Mouse (Mus musculus) CH12.LX (cell line): Measurements from ENCODE around the gene Cep170. TPM values are rescaled to one million over a fixed set of nuclear protein-coding genes. Genes with fewer than 3 reads are reported as not detected.

ENCODE experiments used
- DNase-seq: peaks from one replicate; pipeline ENCODE4 v3.0.0-alpha.2; 2013; ENCODE audit errors: extremely low read depth
- H3K27ac ChIP-seq: 2 replicates; pipeline ENCODE4 v1.5.1; 2012; ENCODE audit warnings: low read depth, mild to moderate bottlenecking, control low read depth, moderate library complexity; ENCODE audit not compliant: insufficient read depth
- H3K27me3 ChIP-seq: replicated peaks from 2 replicates; pipeline ENCODE3; 2012; ENCODE audit warnings: inconsistent platforms
- H3K36me3 ChIP-seq, 2 experiments: replicated peaks in 1 of 2; 2 replicates each; pipeline versions ENCODE3 to v1.6.1; 2012; ENCODE audit warnings: inconsistent platforms in 1 of 2, low read length in 1 of 2, mild to moderate bottlenecking in 1 of 2, mixed read lengths in 1 of 2, moderate library complexity in 1 of 2; ENCODE audit not compliant: control insufficient read depth in 1 of 2, insufficient read depth in 1 of 2
- H3K4me1 ChIP-seq, 2 experiments: 2 replicates each; pipeline ENCODE4 v1.6.1; 2012; ENCODE audit warnings: inconsistent platforms in 1 of 2, moderate library complexity in 1 of 2; ENCODE audit not compliant: insufficient read depth in 2 of 2, control insufficient read depth in 1 of 2
- H3K4me2 ChIP-seq: 2 replicates; pipeline ENCODE4 v1.6.1; 2012; ENCODE audit warnings: low read depth, mild to moderate bottlenecking, control low read depth; ENCODE audit not compliant: poor library complexity, insufficient read depth, severe bottlenecking
- H3K4me3 ChIP-seq, 3 experiments: fragments of 150-350 bp in 1 of 3; sonication (generic) in 1 of 3; replicated peaks in 1 of 3; 2 replicates each; pipeline versions ENCODE3 to v1.5.1; 2011 to 2012; ENCODE audit warnings: low read depth in 2 of 3, low read length in 2 of 3, mild to moderate bottlenecking in 2 of 3, moderate library complexity in 2 of 3, control low read depth in 1 of 3, improper control_type of control experiment in 1 of 3, inconsistent platforms in 1 of 3, mixed read lengths in 1 of 3; ENCODE audit not compliant: poor library complexity in 1 of 3
- H3K79me2 ChIP-seq: replicated peaks from 2 replicates; pipeline ENCODE4 v1.6.1; 2012; ENCODE audit warnings: mild to moderate bottlenecking, moderate library complexity; ENCODE audit not compliant: control insufficient read depth, poor library complexity, insufficient read depth, severe bottlenecking; ENCODE audit errors: extremely low read depth
- H3K9ac ChIP-seq: 2 replicates; pipeline ENCODE4 v1.6.1; 2012; ENCODE audit warnings: low read depth, mild to moderate bottlenecking, control low read depth, moderate library complexity; ENCODE audit not compliant: insufficient read depth
- H3K9me3 ChIP-seq: replicated peaks from 2 replicates; pipeline ENCODE3; 2012; ENCODE audit warnings: low read length, inconsistent platforms, mixed read lengths
- BHLHE40 ChIP-seq: IDR thresholded peaks from 2 replicates; pipeline ENCODE4 v1.6.1; 2011; ENCODE audit warnings: mild to moderate bottlenecking, low read depth, low read length, improper control_type of control experiment
- CHD1 ChIP-seq: IDR thresholded peaks from 2 replicates; pipeline ENCODE4 v1.6.1; 2012; ENCODE audit warnings: low read depth, low read length, improper control_type of control experiment, inconsistent platforms
- CHD2 ChIP-seq: IDR thresholded peaks from 2 replicates; pipeline ENCODE4 v1.6.1; 2011; ENCODE audit warnings: low read length, improper control_type of control experiment
- CTCF ChIP-seq, 2 experiments: IDR thresholded peaks in 1 of 2; conservative IDR thresholded peaks in 1 of 2; 2 replicates each; pipeline ENCODE4 v1.5.1; 2011 to 2012; ENCODE audit warnings: low read depth in 2 of 2, low read length in 2 of 2, improper control_type of control experiment in 1 of 2, inconsistent platforms in 1 of 2, mild to moderate bottlenecking in 1 of 2, moderate library complexity in 1 of 2
- E2F4 ChIP-seq: IDR thresholded peaks from 2 replicates; pipeline ENCODE4 v1.6.1; 2011; ENCODE audit warnings: low read depth, low read length, improper control_type of control experiment; ENCODE audit not compliant: insufficient replicate concordance
- ELF1 ChIP-seq: IDR thresholded peaks from 2 replicates; pipeline ENCODE4 v1.6.1; 2014; ENCODE audit warnings: low read depth, mild to moderate bottlenecking, inconsistent platforms, low read length, improper control_type of control experiment
- EP300 ChIP-seq: IDR thresholded peaks from 2 replicates; pipeline ENCODE4 v1.6.1; 2011; ENCODE audit warnings: low read length, improper control_type of control experiment
- HCFC1 ChIP-seq: IDR thresholded peaks from 2 replicates; pipeline ENCODE4 v1.6.1; 2012; ENCODE audit warnings: low read depth, mild to moderate bottlenecking, inconsistent platforms, low read length, improper control_type of control experiment
- IRF4 ChIP-seq: IDR thresholded peaks from 2 replicates; pipeline ENCODE4 v1.6.1; 2014; ENCODE audit warnings: low read depth, mild to moderate bottlenecking, inconsistent platforms, low read length, improper control_type of control experiment
- JUND ChIP-seq: conservative IDR thresholded peaks from 2 replicates; pipeline ENCODE4 v1.6.1; 2011; ENCODE audit warnings: low read depth, low read length, improper control_type of control experiment
- MAFK ChIP-seq: IDR thresholded peaks from 2 replicates; pipeline ENCODE4 v1.6.1; 2011; ENCODE audit warnings: low read length, improper control_type of control experiment; ENCODE audit not compliant: insufficient replicate concordance
- MAX ChIP-seq: IDR thresholded peaks from 2 replicates; pipeline ENCODE4 v1.6.1; 2011; ENCODE audit warnings: low read length, improper control_type of control experiment
- MAZ ChIP-seq: IDR thresholded peaks from 2 replicates; pipeline ENCODE4 v1.6.1; 2012; ENCODE audit warnings: low read depth, mild to moderate bottlenecking, inconsistent platforms, low read length, improper control_type of control experiment, moderate library complexity
- MEF2A ChIP-seq: IDR thresholded peaks from 2 replicates; pipeline ENCODE4 v1.6.1; 2014; ENCODE audit warnings: low read depth, mild to moderate bottlenecking, inconsistent platforms, low read length, improper control_type of control experiment, borderline replicate concordance
- MYC ChIP-seq: IDR thresholded peaks from 2 replicates; pipeline ENCODE4 v1.6.1; 2011; ENCODE audit warnings: low read depth, mild to moderate bottlenecking, improper control_type of control experiment, low read length
- NRF1 ChIP-seq: IDR thresholded peaks from 2 replicates; pipeline ENCODE4 v1.6.1; 2014; ENCODE audit warnings: low read depth, mild to moderate bottlenecking, inconsistent platforms, low read length, improper control_type of control experiment, moderate library complexity
- PAX5 ChIP-seq: IDR thresholded peaks from 2 replicates; pipeline ENCODE4 v1.6.1; 2012; ENCODE audit warnings: low read length, inconsistent platforms, mixed read lengths
- POLR2A ChIP-seq: IDR thresholded peaks from 2 replicates; pipeline ENCODE4 v1.6.1; 2011; ENCODE audit warnings: low read depth, mild to moderate bottlenecking, improper control_type of control experiment, low read length
- RAD21 ChIP-seq: IDR thresholded peaks from 2 replicates; pipeline ENCODE4 v1.6.1; 2011; ENCODE audit warnings: low read depth, mild to moderate bottlenecking, low read length, improper control_type of control experiment, moderate library complexity
- SIN3A ChIP-seq: IDR thresholded peaks from 2 replicates; pipeline ENCODE4 v1.6.1; 2012; ENCODE audit warnings: low read length, improper control_type of control experiment, inconsistent platforms
- SMC3 ChIP-seq: IDR thresholded peaks from 2 replicates; pipeline ENCODE4 v1.6.1; 2011; ENCODE audit warnings: low read depth, low read length, improper control_type of control experiment
- TCF12 ChIP-seq: IDR thresholded peaks from 2 replicates; pipeline ENCODE4 v1.6.1; 2014; ENCODE audit warnings: low read depth, mild to moderate bottlenecking, inconsistent platforms, low read length, improper control_type of control experiment
- UBTF ChIP-seq: IDR thresholded peaks from 2 replicates; pipeline ENCODE4 v1.6.1; 2012; ENCODE audit warnings: low read depth, mild to moderate bottlenecking, inconsistent platforms, low read length, improper control_type of control experiment, moderate library complexity
- USF1 ChIP-seq: IDR thresholded peaks from 2 replicates; pipeline ENCODE4 v1.6.1; 2014; ENCODE audit warnings: low read depth, mild to moderate bottlenecking, inconsistent platforms, low read length, improper control_type of control experiment
- USF2 ChIP-seq: conservative IDR thresholded peaks from 2 replicates; pipeline ENCODE4 v1.6.1; 2011; ENCODE audit warnings: low read depth, low read length, improper control_type of control experiment
- ZC3H11A ChIP-seq: IDR thresholded peaks from 2 replicates; pipeline ENCODE4 v1.6.1; 2012; ENCODE audit warnings: low read depth, mild to moderate bottlenecking, inconsistent platforms, low read length, improper control_type of control experiment
- ZKSCAN1 ChIP-seq: IDR thresholded peaks from 2 replicates; pipeline ENCODE4 v1.6.1; 2012; ENCODE audit warnings: low read depth, inconsistent platforms, low read length, improper control_type of control experiment, borderline replicate concordance
- ZMIZ1 ChIP-seq: IDR thresholded peaks from 2 replicates; pipeline ENCODE4 v1.6.1; 2012; ENCODE audit warnings: low read depth, mild to moderate bottlenecking, inconsistent platforms, low read length, improper control_type of control experiment
- ZNF384 ChIP-seq: IDR thresholded peaks from 2 replicates; pipeline ENCODE4 v1.6.1; 2012; ENCODE audit warnings: low read depth, low read length, improper control_type of control experiment, inconsistent platforms
- dilution Hi-C: fragments of 300-500 bp; cut with MboI; formaldehyde crosslinking; loops from 2 replicates; pipeline ENCODE4 v1.14.3; 2020; ENCODE audit warnings: low sequenced_read_pairs; ENCODE audit not compliant: extremely low pct_unique_long_range_greater_than_20kb, extremely low pct_ligation_motif_present
- in situ Hi-C: fragments of 300-500 bp; cut with MboI; formaldehyde crosslinking; loops from 3 replicates; pipeline ENCODE4 v1.14.3; 2019; ENCODE audit warnings: low sequenced_read_pairs, low pct_ligation_motif_present, low pct_unique_long_range_greater_than_20kb, mixed read lengths
- polyA plus RNA-seq: library from polyadenylated mRNA; unstranded; fragments of >175 nt; gene quantifications from 2 replicates; pipeline ENCODE4 v1.2.1, GENCODE M21; 2012; ENCODE audit warnings: low read depth; ENCODE audit not compliant: insufficient read length
- total RNA-seq, 2 experiments: library from RNA; depleted of rRNA; stranded (reverse); fragments of 300-350 nt in 1 of 2; fragments of >200 nt in 1 of 2; gene quantifications; 2 replicates each; pipeline ENCODE4 v1.2.3; 2012 to 2014

Cep170 gene
- total RNA-seq (2012; rRNA removed) (16.1 and 16.5 TPM in 2 replicates), total RNA-seq (2014; rRNA removed) (15.3 and 16.6 TPM in 2 replicates), polyA plus RNA-seq (12.4 and 14.8 TPM in 2 replicates)

DNA sequence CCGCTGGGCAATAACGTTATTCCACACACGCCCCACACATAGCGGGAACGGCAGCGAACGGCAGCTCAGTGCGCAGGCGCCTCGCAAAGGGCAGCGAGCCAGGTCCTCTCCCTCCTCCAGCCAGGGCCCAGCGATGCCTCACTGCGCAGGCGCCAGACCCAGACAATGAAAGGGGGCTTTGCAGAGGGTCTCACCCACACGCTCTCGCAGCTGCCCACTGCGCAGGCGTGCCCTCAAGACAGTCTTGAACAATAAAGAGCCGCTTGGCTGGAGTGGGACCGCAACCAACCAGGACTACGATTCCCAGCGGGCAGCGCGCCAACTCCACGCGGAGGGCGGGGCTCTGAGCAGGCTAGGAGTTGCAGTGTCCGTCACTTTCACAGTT lies at the start of gene Cep170:
Cep170 (minus strand) TSS at position 32 of the 385 bp plus-strand sequence.
- peak within 1 kb of the TSS; percentile 70 for H3K9ac ChIP-seq
- no peaks in the 10 kb centered on the region for H3K27me3 ChIP-seq
- peak within 1 kb of the TSS; percentile 97 for H3K4me2 ChIP-seq
- H3K79me2 ChIP-seq: peaks cover 32% of the 10 kb centered on the region
- peak within 1 kb of the TSS; percentile 78 for H3K27ac ChIP-seq
- in situ Hi-C loops: no loop called here
- H3K4me3 ChIP-seq: peak within 1 kb of the TSS; percentile 84 to 92 (median 91)
- peak; percentile 50; the same call in 1 of the 2 replicates for TF ChIP-seq MYC
- TF ChIP-seq HCFC1: peak; percentile 75
- TF ChIP-seq TCF12: peak; percentile 47; the same call in 1 of the 2 replicates
- TF ChIP-seq SMC3: no peak
- peak; percentile 31; the same call in 1 of the 2 replicates for TF ChIP-seq ELF1
- TF ChIP-seq POLR2A: peak; percentile 43; the same call in 1 of the 2 replicates
- TF ChIP-seq CHD1: no peak
- TF ChIP-seq SIN3A: no peak; the same call in 1 of the 2 replicates
- peak; percentile 37; the same call in 1 of the 2 replicates for TF ChIP-seq MAX
- peak; percentile 98 for TF ChIP-seq NRF1
- TF ChIP-seq MAZ: 0 out of 2 replicates have a peak, but pooled peaks have one; percentile 40
- H3K36me3 ChIP-seq: peaks cover 0 to 7% of the 10 kb centered on the region in 2 experiments
- dilution Hi-C loops: no loop called here
- H3K4me1 ChIP-seq: peaks cover 16 to 52% of the 10 kb centered on the region in 2 experiments
- DNase-seq: peak; percentile 84
- H3K9me3 ChIP-seq: no peaks in the 10 kb centered on the region

DNA sequence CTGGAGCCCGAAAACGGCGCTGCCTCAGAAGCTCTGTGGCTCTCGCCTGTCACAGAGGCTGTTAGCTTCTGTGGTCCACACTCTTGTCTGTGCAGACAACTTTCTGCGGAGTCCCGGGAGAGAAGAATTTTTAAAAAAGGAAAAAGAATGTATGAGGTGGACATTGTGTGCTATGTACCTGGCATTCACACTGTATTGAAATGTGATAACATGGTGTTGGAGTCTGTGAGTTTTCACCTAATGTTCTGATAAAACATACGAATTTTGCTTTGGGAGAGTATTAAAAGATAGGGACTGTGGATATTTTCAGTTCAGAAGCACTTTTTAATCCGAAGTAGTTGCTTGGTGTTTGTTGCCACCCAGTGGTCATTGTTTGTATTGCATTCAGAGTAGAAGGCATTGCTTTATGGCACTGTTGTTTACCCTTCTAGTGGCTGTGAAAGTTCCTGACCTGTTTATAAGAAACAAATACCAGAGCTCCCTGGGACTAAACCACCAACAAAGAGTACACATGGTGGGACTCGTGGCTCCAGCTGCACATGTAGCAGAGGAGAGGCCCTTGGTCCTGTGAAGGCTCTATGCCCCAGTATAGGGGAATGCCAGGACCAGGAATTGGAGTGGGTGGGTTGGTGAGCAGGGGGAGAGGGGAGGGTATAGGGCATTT lies 48.2 kb upstream of the Cep170 start:
- DNase-seq: peak; percentile 77
- Histone ChIP-seq H3K9ac (no peak overlapping the region), H3K9me3 (no peaks in the 10 kb centered on the region), H3K79me2 (no peaks in the 10 kb centered on the region), H3K4me2 (no peak overlapping the region), H3K27me3 (no peaks in the 10 kb centered on the region), H3K4me1 (no peaks in the 10 kb centered on the region), H3K4me3 (no peak overlapping the region), H3K27ac (no peak overlapping the region), H3K36me3 (peaks cover 3 to 22% of the 10 kb centered on the region in 2 experiments)
- dilution Hi-C loops: no loop called here
- in situ Hi-C loops: loop anchor here (5.0 to 25.0 kb wide), 2 partner anchors 145 to 650 kb away; no protein-coding TSS in a partner anchor
- no peak for TF ChIP-seq CHD2
- peak; percentile 58; the same call in 1 of the 2 replicates for TF ChIP-seq IRF4
- peak; percentile 85 for TF ChIP-seq ZC3H11A
- TF ChIP-seq NRF1: no peak
- TF ChIP-seq ZMIZ1: no peak
- TF ChIP-seq E2F4: no peak
- TF ChIP-seq MAFK: no peak
- TF ChIP-seq USF2: no peak
- TF ChIP-seq MYC: 0 out of 2 replicates have a peak, but pooled peaks have one; percentile 16
- no peak for TF ChIP-seq ZNF384
- TF ChIP-seq MAX: no peak
- 0 out of 2 replicates have a peak, but pooled peaks have one; percentile 38 for TF ChIP-seq JUND
- TF ChIP-seq MAZ: no peak
- 0 out of 2 replicates have a peak, but pooled peaks have one; percentile 18 for TF ChIP-seq BHLHE40
- TF ChIP-seq SIN3A: no peak
- no peak for TF ChIP-seq EP300
- peak; percentile 80 to 88 for TF ChIP-seq CTCF (conservative IDR thresholded peaks at IDR 0.05 in 1 of 2, IDR thresholded peaks at IDR 0.05 in 1 of 2; ENCODE audit: low read depth in 2 of 2, low read length in 2 of 2)
- no peak for TF ChIP-seq PAX5
- no peak for TF ChIP-seq USF1
- TF ChIP-seq HCFC1: peak; percentile 19; the same call in 1 of the 2 replicates
- no peak for TF ChIP-seq ZKSCAN1
- TF ChIP-seq RAD21: peak; percentile 99
- TF ChIP-seq UBTF: no peak
- TF ChIP-seq TCF12: no peak
- TF ChIP-seq ELF1: no peak
- no peak for TF ChIP-seq MEF2A
